Mouse (Mus musculus): ENCODE results near the gene Dnajc14. TPM values are rescaled to one million over a fixed set of nuclear protein-coding genes. Genes with fewer than 3 reads are reported as not detected.

Dnajc14 gene
- 27.9 and 29.1 TPM in 2 replicates for polyA plus RNA-seq (2016; fragmentation: Nextera tagmentation; extraction: Ambion mirVana)

- H3K4me3 ChIP-seq: peak within 1 kb of the TSS; percentile 82
- no peaks in the 10 kb centered on the region for H3K9me3 ChIP-seq (replicated peaks)
- H3K27ac ChIP-seq: peak within 1 kb of the TSS; percentile 93
- peak within 1 kb of the TSS; percentile 94 for H3K4me2 ChIP-seq
- 5% methylated on average over 14 of the region's 14 CpGs for WGBS (ENCODE audit: insufficient replicate concordance)
- peak within 1 kb of the TSS; percentile 88 for H3K9ac ChIP-seq
- no peak for ATAC-seq
- H3K4me1 ChIP-seq: peaks cover 48% of the 10 kb centered on the region
- peaks cover 39% of the 10 kb centered on the region for H3K36me3 ChIP-seq
- peaks cover 4% of the 10 kb centered on the region for H3K27me3 ChIP-seq (replicated peaks)
Observed at GRCm38 (mm10) chr10:128803771-128804270, at the start of gene Dnajc14. Gene Dnajc14 (plus strand): TSS chr10:128804062.

- Histone ChIP-seq H3K36me3 (no peaks in the 10 kb centered on the region), H3K9me3 (replicated peaks) (no peaks in the 10 kb centered on the region), H3K27me3 (replicated peaks) (no peaks in the 10 kb centered on the region), H3K4me3 (no peak overlapping the region), H3K4me2 (no peak overlapping the region), H3K9ac (no peak overlapping the region), H3K4me1 (peaks cover 7% of the 10 kb centered on the region), H3K27ac (no peak overlapping the region)
- 0 out of 2 replicates have a peak, but pooled peaks have one; percentile 37 for ATAC-seq
- 43% methylated on average over 2 of the region's 2 CpGs for WGBS (ENCODE audit: insufficient replicate concordance)
Observed at GRCm38 (mm10) chr10:128772895-128773294, 31.0 kb upstream of the Dnajc14 start.

- Histone ChIP-seq H3K27ac (no peak overlapping the region), H3K27me3 (replicated peaks) (no peaks in the 10 kb centered on the region)
- no peak for ATAC-seq
Observed at GRCm38 (mm10) chr10:128773685-128774084, 30.2 kb upstream of the Dnajc14 start.

GRCm38 (mm10) chr10:128778441-128778840 is 25.4 kb upstream of the Dnajc14 start:
- ATAC-seq: no peak

More at GRCm38 (mm10) chr10:128773685-128774084, 30.2 kb upstream of the Dnajc14 start:
- WGBS (ENCODE audit: insufficient replicate concordance): 23% methylated on average over 5 of the region's 5 CpGs
- no peaks in the 10 kb centered on the region for H3K9me3 ChIP-seq (replicated peaks)
- H3K4me1 ChIP-seq: peaks cover 7% of the 10 kb centered on the region
- no peak overlapping the region for H3K4me2 ChIP-seq
- no peak overlapping the region for H3K4me3 ChIP-seq
- H3K36me3 ChIP-seq: no peaks in the 10 kb centered on the region
- H3K9ac ChIP-seq: no peak overlapping the region

GRCm38 (mm10) chr10:128779011-128779795 is 24.7 kb upstream of the Dnajc14 start:
- peak; percentile 71; the same call in 1 of the 2 replicates for ATAC-seq
- Histone ChIP-seq H3K36me3 (peaks cover 2% of the 10 kb centered on the region; the same call in 1 of the 2 replicates), H3K4me1 (peaks cover 16% of the 10 kb centered on the region; the same call in 1 of the 2 replicates), H3K9me3 (replicated peaks) (peaks cover 10% of the 10 kb centered on the region), H3K9ac (no peak overlapping the region), H3K27ac (peak overlapping the region; percentile 47), H3K4me3 (no peak overlapping the region), H3K4me2 (no peak overlapping the region), H3K27me3 (replicated peaks) (no peaks in the 10 kb centered on the region)
- WGBS (ENCODE audit: insufficient replicate concordance): 19% methylated on average over 8 of the region's 8 CpGs

More at GRCm38 (mm10) chr10:128778441-128778840, 25.4 kb upstream of the Dnajc14 start:
- Histone ChIP-seq H3K4me3 (no peak overlapping the region), H3K9ac (no peak overlapping the region), H3K4me1 (peaks cover 18% of the 10 kb centered on the region), H3K27ac (peak overlapping the region; percentile 47; the same call in 1 of the 2 replicates), H3K4me2 (no peak overlapping the region), H3K36me3 (no peaks in the 10 kb centered on the region), H3K27me3 (replicated peaks) (no peaks in the 10 kb centered on the region), H3K9me3 (replicated peaks) (peaks cover 3% of the 10 kb centered on the region; the same call in 1 of the 2 replicates)
- 81% methylated on average over 2 of the region's 2 CpGs for WGBS (ENCODE audit: insufficient replicate concordance)

GRCm38 (mm10) chr10:128780200-128780599 is 23.7 kb upstream of the Dnajc14 start:
- no peak for ATAC-seq
- H3K27ac ChIP-seq: 0 out of 2 replicates have a peak overlapping the region, but pooled peaks have one; percentile 14
- H3K9me3 ChIP-seq (replicated peaks): peaks cover 12% of the 10 kb centered on the region
- no peak overlapping the region for H3K4me2 ChIP-seq
- no peak overlapping the region for H3K4me3 ChIP-seq
- peaks cover 3% of the 10 kb centered on the region; the same call in 1 of the 2 replicates for H3K36me3 ChIP-seq
- WGBS (ENCODE audit: insufficient replicate concordance): 41% methylated on average over 1 of the region's 1 CpGs
- H3K9ac ChIP-seq: no peak overlapping the region
- no peaks in the 10 kb centered on the region for H3K27me3 ChIP-seq (replicated peaks)
- H3K4me1 ChIP-seq: peaks cover 16% of the 10 kb centered on the region; the same call in 1 of the 2 replicates

GRCm38 (mm10) chr10:128790398-128791124 is 13.3 kb upstream of the Dnajc14 start, which contains the start of gene Mmp19:
Gene Mmp19 (plus strand): TSS chr10:128790910.
- peaks cover 2% of the 10 kb centered on the region; the same call in 1 of the 2 replicates for H3K36me3 ChIP-seq
- H3K9ac ChIP-seq: 0 out of 2 replicates have a peak within 1 kb of the TSS, but pooled peaks have one; percentile 27
- ATAC-seq: peak; percentile 64
- H3K9me3 ChIP-seq (replicated peaks): no peaks in the 10 kb centered on the region
- peaks cover 3% of the 10 kb centered on the region for H3K4me1 ChIP-seq
- peak within 1 kb of the TSS; percentile 37 for H3K4me3 ChIP-seq
- H3K27ac ChIP-seq: peak within 1 kb of the TSS; percentile 45; the same call in 1 of the 2 replicates
- no peaks in the 10 kb centered on the region for H3K27me3 ChIP-seq (replicated peaks)
- H3K4me2 ChIP-seq: peak within 1 kb of the TSS; percentile 43
- WGBS (ENCODE audit: insufficient replicate concordance): 58% methylated on average over 7 of the region's 7 CpGs

- Histone ChIP-seq H3K9me3 (replicated peaks) (no peaks in the 10 kb centered on the region), H3K4me2 (no peak overlapping the region), H3K4me3 (no peak overlapping the region), H3K9ac (no peak overlapping the region), H3K27ac (no peak overlapping the region), H3K4me1 (peaks cover 3% of the 10 kb centered on the region), H3K27me3 (replicated peaks) (0 out of 2 replicates have a peak, but pooled peaks cover 5% of the 10 kb centered on the region), H3K36me3 (peaks cover 4% of the 10 kb centered on the region; the same call in 1 of the 2 replicates)
- no peak for ATAC-seq
Observed at GRCm38 (mm10) chr10:128792041-128792440, 11.8 kb upstream of the Dnajc14 start.

- ATAC-seq: no peak
- H3K36me3 ChIP-seq: peaks cover 4% of the 10 kb centered on the region; the same call in 1 of the 2 replicates
- WGBS (ENCODE audit: insufficient replicate concordance): 79% methylated on average over 1 of the region's 1 CpGs
Observed at GRCm38 (mm10) chr10:128793258-128793657, 10.6 kb upstream of the Dnajc14 start.

GRCm38 (mm10) chr10:128794391-128794790 is 9.5 kb upstream of the Dnajc14 start:
- H3K4me3 ChIP-seq: no peak overlapping the region
- no peak overlapping the region for H3K27ac ChIP-seq
- H3K4me1 ChIP-seq: peaks cover 3% of the 10 kb centered on the region
- ATAC-seq: no peak
- H3K36me3 ChIP-seq: peaks cover 10% of the 10 kb centered on the region
- H3K9ac ChIP-seq: no peak overlapping the region
- H3K27me3 ChIP-seq (replicated peaks): 0 out of 2 replicates have a peak, but pooled peaks cover 5% of the 10 kb centered on the region
- WGBS (ENCODE audit: insufficient replicate concordance): 63% methylated on average over 5 of the region's 5 CpGs
- no peaks in the 10 kb centered on the region for H3K9me3 ChIP-seq (replicated peaks)
- no peak overlapping the region for H3K4me2 ChIP-seq

More at GRCm38 (mm10) chr10:128793258-128793657, 10.6 kb upstream of the Dnajc14 start:
- Histone ChIP-seq H3K4me3 (no peak overlapping the region), H3K27ac (no peak overlapping the region), H3K4me2 (no peak overlapping the region), H3K4me1 (peaks cover 3% of the 10 kb centered on the region), H3K27me3 (replicated peaks) (0 out of 2 replicates have a peak, but pooled peaks cover 5% of the 10 kb centered on the region), H3K9ac (no peak overlapping the region), H3K9me3 (replicated peaks) (no peaks in the 10 kb centered on the region)

- H3K4me3 ChIP-seq: no peak overlapping the region
- WGBS (ENCODE audit: insufficient replicate concordance): 94% methylated on average over 3 of the region's 3 CpGs
- ATAC-seq: no peak
- no peak overlapping the region for H3K4me2 ChIP-seq
- no peaks in the 10 kb centered on the region for H3K9me3 ChIP-seq (replicated peaks)
- no peak overlapping the region for H3K9ac ChIP-seq
- peaks cover 21% of the 10 kb centered on the region for H3K36me3 ChIP-seq
- peaks cover 3% of the 10 kb centered on the region for H3K4me1 ChIP-seq
- 0 out of 2 replicates have a peak, but pooled peaks cover 5% of the 10 kb centered on the region for H3K27me3 ChIP-seq (replicated peaks)
- no peak overlapping the region for H3K27ac ChIP-seq
Observed at GRCm38 (mm10) chr10:128795581-128795980, 8.3 kb upstream of the Dnajc14 start.

All from liver, embryonic 12.5 days (tissue).